Mouse (Mus musculus): Measurements from ENCODE around the gene Ino80. TPM values are rescaled to one million over a fixed set of nuclear protein-coding genes. Genes with fewer than 3 reads are reported as not detected.

Gene Ino80
- polyA plus RNA-seq, 2 experiments = 6.3 to 16.4 TPM

DNA sequence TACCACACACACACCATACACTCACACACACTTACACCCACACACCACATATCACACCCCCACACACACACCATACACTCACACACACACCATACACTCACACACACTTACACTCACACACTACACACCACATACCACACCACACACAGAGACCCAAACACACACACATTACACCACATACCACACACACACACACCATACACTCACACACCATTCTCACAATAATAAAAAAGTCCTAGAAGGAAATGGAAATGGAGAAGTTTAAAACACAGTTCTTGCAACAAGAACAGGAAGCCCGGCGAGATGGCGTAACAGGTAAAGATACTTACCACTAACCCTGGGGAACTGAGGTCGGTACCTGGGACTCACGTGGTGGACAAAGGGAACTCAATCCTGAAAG is 120.7 kb downstream of the Ino80 start:
- H3K4me1 ChIP-seq (ENCODE audit: control insufficient read depth, insufficient read depth, low read length) = no peaks in the 10 kb centered on the region
- TF ChIP-seq POLR2A (IDR thresholded peaks at IDR 0.05; ENCODE audit: borderline replicate concordance, extremely low read depth, insufficient read depth, insufficient read length) = no peak
- DNase-seq (ENCODE audit: low spot score) = no peak
- H3K9me3 ChIP-seq (ENCODE audit: control insufficient read depth, low read length) = no peaks in the 10 kb centered on the region
- no peaks in the 10 kb centered on the region for H3K36me3 ChIP-seq (ENCODE audit: control insufficient read depth, insufficient read depth, low read length)
- H3K27me3 ChIP-seq (ENCODE audit: control insufficient read depth, insufficient read depth, low read length) = no peaks in the 10 kb centered on the region
- 92% methylated on average over 5 of the region's 5 CpGs for WGBS
- no peak overlapping the region for H3K9ac ChIP-seq (ENCODE audit: low read depth, low read length, severe bottlenecking)
- no peak overlapping the region for H3K27ac ChIP-seq (replicated peaks; ENCODE audit: low read depth, low read length)
- ATAC-seq (ENCODE audit: low FRiP score, low read depth) = no peak
- H3K4me3 ChIP-seq (replicated peaks; ENCODE audit: low read length) = no peak overlapping the region
- no peak overlapping the region for H3K4me2 ChIP-seq (replicated peaks; ENCODE audit: low read depth, low read length, severe bottlenecking)

DNA sequence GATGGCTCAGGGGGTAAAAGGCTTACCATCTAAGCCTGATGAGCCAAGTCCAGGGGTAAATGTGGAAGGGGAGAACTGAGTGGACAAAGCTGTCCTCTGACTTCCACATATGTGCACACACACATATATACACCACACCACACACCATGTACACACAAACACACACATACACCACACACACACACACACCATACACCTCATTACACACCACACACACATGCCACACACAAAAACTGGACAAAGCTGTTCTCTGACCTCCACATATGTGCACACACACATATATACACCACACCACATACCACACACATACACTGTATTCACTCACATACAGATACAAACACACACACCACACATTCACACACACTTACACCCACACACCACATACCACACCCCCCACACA is 121.2 kb downstream of the Ino80 start:
- peaks cover 2% of the 10 kb centered on the region for H3K27me3 ChIP-seq (ENCODE audit: control insufficient read depth, insufficient read depth, low read length)
- no peak overlapping the region for H3K27ac ChIP-seq (replicated peaks; ENCODE audit: low read depth, low read length)
- no peaks in the 10 kb centered on the region for H3K9me3 ChIP-seq (ENCODE audit: control insufficient read depth, low read length)
- H3K9ac ChIP-seq (ENCODE audit: low read depth, low read length, severe bottlenecking) = no peak overlapping the region
- no peak overlapping the region for H3K4me3 ChIP-seq (replicated peaks; ENCODE audit: low read length)
- TF ChIP-seq POLR2A (IDR thresholded peaks at IDR 0.05; ENCODE audit: borderline replicate concordance, extremely low read depth, insufficient read depth, insufficient read length) = no peak
- DNase-seq (ENCODE audit: low spot score) = no peak
- H3K36me3 ChIP-seq (ENCODE audit: control insufficient read depth, insufficient read depth, low read length) = no peaks in the 10 kb centered on the region
- no peak for ATAC-seq (ENCODE audit: low FRiP score, low read depth)
- H3K4me1 ChIP-seq (ENCODE audit: control insufficient read depth, insufficient read depth, low read length) = no peaks in the 10 kb centered on the region
- H3K4me2 ChIP-seq (replicated peaks; ENCODE audit: low read depth, low read length, severe bottlenecking) = no peak overlapping the region

DNA sequence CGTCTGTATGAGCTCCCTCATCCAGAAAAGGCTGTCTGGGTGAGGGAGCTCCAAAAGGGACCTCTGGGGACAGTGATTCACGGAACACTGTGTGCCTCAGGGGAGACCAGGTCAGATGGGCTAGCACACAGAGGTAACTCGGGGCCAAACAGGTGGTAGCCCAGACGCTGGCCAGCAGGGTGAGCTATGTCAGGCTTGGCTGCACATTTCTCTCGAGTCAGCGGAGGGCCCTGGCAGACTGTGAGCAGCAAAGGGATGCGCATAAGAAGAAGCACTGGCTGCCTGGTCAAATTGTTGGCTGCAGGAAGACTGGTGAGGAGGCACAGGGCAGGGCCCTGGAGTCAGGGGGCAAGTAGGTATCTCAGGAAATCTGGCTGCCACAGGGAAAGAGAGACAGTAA is 121.8 kb downstream of the Ino80 start:
- no peak overlapping the region for H3K4me2 ChIP-seq (replicated peaks; ENCODE audit: low read depth, low read length, severe bottlenecking)
- 0 out of 2 replicates have a peak, but pooled peaks cover under 1% of the 10 kb centered on the region for H3K4me1 ChIP-seq (ENCODE audit: control insufficient read depth, insufficient read depth, low read length)
- peaks cover 7% of the 10 kb centered on the region for H3K27me3 ChIP-seq (ENCODE audit: control insufficient read depth, insufficient read depth, low read length)
- TF ChIP-seq POLR2A (IDR thresholded peaks at IDR 0.05; ENCODE audit: borderline replicate concordance, extremely low read depth, insufficient read depth, insufficient read length) = no peak
- no peaks in the 10 kb centered on the region for H3K9me3 ChIP-seq (ENCODE audit: control insufficient read depth, low read length)
- no peak overlapping the region for H3K27ac ChIP-seq (replicated peaks; ENCODE audit: low read depth, low read length)
- ATAC-seq (ENCODE audit: low FRiP score, low read depth) (no peak), DNase-seq (ENCODE audit: low spot score) (no peak)
- WGBS = 26% methylated on average over 7 of the region's 7 CpGs
- no peaks in the 10 kb centered on the region for H3K36me3 ChIP-seq (ENCODE audit: control insufficient read depth, insufficient read depth, low read length)
- no peak overlapping the region for H3K4me3 ChIP-seq (replicated peaks; ENCODE audit: low read length)
- no peak overlapping the region for H3K9ac ChIP-seq (ENCODE audit: low read depth, low read length, severe bottlenecking)

DNA sequence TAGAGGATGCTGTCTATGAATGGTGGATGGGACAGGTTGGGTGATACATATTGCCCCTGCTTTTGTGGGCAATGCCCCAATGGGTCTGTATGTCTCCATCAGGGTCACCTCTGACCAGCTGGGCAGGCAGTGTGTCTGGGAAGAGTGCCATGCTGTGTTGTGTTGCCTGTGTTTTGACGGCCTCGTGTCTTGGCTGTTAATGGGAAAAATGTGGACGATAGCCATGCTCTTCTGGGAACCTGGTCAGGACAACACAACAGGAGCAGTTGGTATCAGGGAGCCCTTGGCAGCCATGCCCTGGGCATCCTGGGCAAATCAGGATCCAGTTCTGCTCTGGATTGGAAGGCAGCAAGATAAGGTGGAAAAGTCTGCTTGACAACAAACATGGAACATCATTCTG is 122.4 kb downstream of the Ino80 start:
- no peak for TF ChIP-seq POLR2A (IDR thresholded peaks at IDR 0.05; ENCODE audit: borderline replicate concordance, extremely low read depth, insufficient read depth, insufficient read length)
- no peak overlapping the region for H3K27ac ChIP-seq (replicated peaks; ENCODE audit: low read depth, low read length)
- ATAC-seq (ENCODE audit: low FRiP score, low read depth) (no peak), DNase-seq (ENCODE audit: low spot score) (no peak)
- no peaks in the 10 kb centered on the region for H3K36me3 ChIP-seq (ENCODE audit: control insufficient read depth, insufficient read depth, low read length)
- H3K4me1 ChIP-seq (ENCODE audit: control insufficient read depth, insufficient read depth, low read length) = 0 out of 2 replicates have a peak, but pooled peaks cover 3% of the 10 kb centered on the region
- WGBS = 70% methylated on average over 3 of the region's 3 CpGs
- H3K9ac ChIP-seq (ENCODE audit: low read depth, low read length, severe bottlenecking) = no peak overlapping the region
- H3K4me3 ChIP-seq (replicated peaks; ENCODE audit: low read length) = no peak overlapping the region
- H3K9me3 ChIP-seq (ENCODE audit: control insufficient read depth, low read length) = no peaks in the 10 kb centered on the region
- H3K27me3 ChIP-seq (ENCODE audit: control insufficient read depth, insufficient read depth, low read length) = peaks cover 10% of the 10 kb centered on the region
- no peak overlapping the region for H3K4me2 ChIP-seq (replicated peaks; ENCODE audit: low read depth, low read length, severe bottlenecking)

DNA sequence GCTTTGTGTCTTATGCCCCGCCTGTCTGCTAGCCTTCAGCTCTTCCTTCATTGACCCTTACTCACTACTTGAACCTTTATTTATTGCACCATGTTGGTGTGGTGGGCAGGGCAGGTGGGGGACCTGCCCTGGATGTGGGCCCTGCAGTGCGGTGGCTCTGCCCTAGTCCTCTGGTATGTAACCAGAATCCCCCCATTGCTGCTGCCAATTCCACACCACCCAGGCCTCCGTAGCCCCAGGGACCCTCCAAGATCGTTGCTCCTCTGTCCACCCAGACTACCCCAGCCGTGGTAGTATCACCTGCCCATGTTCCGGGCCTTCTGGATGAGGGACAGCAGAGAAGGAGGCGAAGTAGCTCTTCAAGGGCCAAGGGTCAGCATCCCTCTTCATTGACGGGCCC is 123.8 kb downstream of the Ino80 start:
- ATAC-seq (ENCODE audit: low FRiP score, low read depth) = no peak
- no peak for TF ChIP-seq POLR2A (IDR thresholded peaks at IDR 0.05; ENCODE audit: borderline replicate concordance, extremely low read depth, insufficient read depth, insufficient read length)
- H3K4me2 ChIP-seq (replicated peaks; ENCODE audit: low read depth, low read length, severe bottlenecking) = no peak overlapping the region
- H3K4me1 ChIP-seq (ENCODE audit: control insufficient read depth, insufficient read depth, low read length) = 0 out of 2 replicates have a peak, but pooled peaks cover 3% of the 10 kb centered on the region
- no peak overlapping the region for H3K4me3 ChIP-seq (replicated peaks; ENCODE audit: low read length)
- WGBS = 81% methylated on average over 8 of the region's 8 CpGs
- peaks cover 10% of the 10 kb centered on the region for H3K27me3 ChIP-seq (ENCODE audit: control insufficient read depth, insufficient read depth, low read length)
- no peaks in the 10 kb centered on the region for H3K36me3 ChIP-seq (ENCODE audit: control insufficient read depth, insufficient read depth, low read length)
- no peaks in the 10 kb centered on the region for H3K9me3 ChIP-seq (ENCODE audit: control insufficient read depth, low read length)
- H3K9ac ChIP-seq (ENCODE audit: low read depth, low read length, severe bottlenecking) = no peak overlapping the region
- no peak overlapping the region for H3K27ac ChIP-seq (replicated peaks; ENCODE audit: low read depth, low read length)
- no peak for DNase-seq (ENCODE audit: low spot score)

Data from limb, embryonic 14.5 days (tissue).